Mouse (Mus musculus) cerebellum, adult 11-12 months (tissue): ENCODE measurements around the gene Gm26620.

Source experiments
- DNase-seq: peaks from one replicate; pipeline ENCODE4 v3.0.0; 2022

The Gm26620 gene

GRCm38 (mm10) chr1:170912891-170913615, 28.2 kb downstream of the Gm26620 start, which contains the start of gene Fcrlb:
TSS of gene Fcrlb (minus strand) at chr1:170912941.
- no peak for DNase-seq

- DNase-seq = no peak
These were observed 30.8 kb downstream of the Gm26620 start for GRCm38 (mm10) chr1:170915657-170916056.

- no peak for DNase-seq
These were observed 34.4 kb downstream of the Gm26620 start for GRCm38 (mm10) chr1:170919308-170919707.

- no peak for DNase-seq
These were observed 39.6 kb downstream of the Gm26620 start for GRCm38 (mm10) chr1:170924485-170924884.

- DNase-seq = no peak
These were observed 42.1 kb downstream of the Gm26620 start for GRCm38 (mm10) chr1:170926941-170927340.

GRCm38 (mm10) chr1:170927378-170927777, 42.5 kb downstream of the Gm26620 start, which contains the start of gene Fcrla:
TSS of gene Fcrla (minus strand) at chr1:170927583.
- DNase-seq = no peak

- DNase-seq = no peak
These were observed 43.6 kb downstream of the Gm26620 start for GRCm38 (mm10) chr1:170928467-170928866.

GRCm38 (mm10) chr1:170929245-170929644, 44.4 kb downstream of the Gm26620 start:
- no peak for DNase-seq

- DNase-seq = no peak
These were observed 47.2 kb downstream of the Gm26620 start for GRCm38 (mm10) chr1:170932043-170932442.

GRCm38 (mm10) chr1:170933386-170933920, 48.6 kb downstream of the Gm26620 start:
- DNase-seq = no peak

- no peak for DNase-seq
These were observed 49.1 kb downstream of the Gm26620 start for GRCm38 (mm10) chr1:170933940-170934339.

- DNase-seq = no peak
These were observed 49.5 kb downstream of the Gm26620 start for GRCm38 (mm10) chr1:170934383-170934782.
